Comparison of ENCODE assay signal across 8 mouse cellular contexts in the genomic region with DNA sequence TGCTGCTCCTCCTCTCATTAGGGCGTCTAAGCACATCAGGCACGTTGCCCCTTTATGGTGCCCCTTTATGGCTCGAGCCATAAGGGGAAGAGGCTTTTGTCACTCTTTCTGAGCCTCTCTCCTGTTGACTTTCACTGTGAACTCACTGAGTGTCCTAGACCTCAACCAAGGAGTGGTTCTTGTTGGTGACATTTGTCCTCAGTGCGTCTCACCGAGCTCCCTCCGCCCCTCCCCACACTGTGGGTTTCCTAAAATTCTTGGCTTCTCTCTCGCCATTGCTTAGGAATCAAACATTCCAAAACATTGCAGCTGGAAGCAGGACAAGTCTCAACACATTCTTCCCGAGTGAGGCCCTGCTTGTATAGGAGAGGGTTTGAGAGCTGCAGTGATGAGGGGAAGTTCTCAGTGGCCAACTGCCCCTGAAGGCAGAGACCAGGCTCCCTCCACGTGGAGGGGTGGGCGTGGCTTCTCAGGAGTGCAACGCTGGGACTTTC. TPM values are rescaled to one million over a fixed set of nuclear protein-coding genes. Genes with fewer than 3 reads are reported as not detected.
DNase-seq lines count a peak whose midpoint lies in the region; ATAC-seq lines count a peak whose summit lies in the region.

No protein-coding gene starts in this region.

- H3K9ac ChIP-seq in hindbrain, embryonic 12.5 days: no peak overlapping the region

- H3K27ac ChIP-seq in hindbrain, embryonic 12.5 days: no peak overlapping the region
- H3K27ac ChIP-seq in hindbrain, embryonic 10.5 days: no peak overlapping the region
- 0 out of 2 replicates have a peak overlapping the region, but pooled peaks have one; percentile 4 for H3K27ac ChIP-seq in brown adipose tissue, adult 24 weeks (replicated peaks; ENCODE audit: low read depth, low read length)

- peaks cover 3% of the 10 kb centered on the region; the same call in 1 of the 2 replicates for H3K36me3 ChIP-seq in hindbrain, embryonic 12.5 days
- H3K36me3 ChIP-seq in hindbrain, embryonic 10.5 days: peaks cover 7% of the 10 kb centered on the region; the same call in 1 of the 2 replicates

- no peak overlapping the region for H3K4me3 ChIP-seq in hindbrain, embryonic 12.5 days
- no peak overlapping the region for H3K4me3 ChIP-seq in hindbrain, embryonic 10.5 days
- no peak overlapping the region for H3K4me3 ChIP-seq in brown adipose tissue, adult 24 weeks (ENCODE audit: insufficient read depth, low read depth, low read length)

- ATAC-seq in hindbrain, embryonic 12.5 days (ENCODE audit: low FRiP score): 0 out of 2 replicates have a peak, but pooled peaks have one; percentile 26

- no peaks in the 10 kb centered on the region for H3K27me3 ChIP-seq in hindbrain, embryonic 12.5 days
- no peaks in the 10 kb centered on the region for H3K27me3 ChIP-seq in hindbrain, embryonic 10.5 days (ENCODE audit: insufficient read depth, poor library complexity, severe bottlenecking)

- 44% methylated on average over 11 of the region's 11 CpGs for WGBS in hindbrain, embryonic 12.5 days
- WGBS in hindbrain, embryonic 10.5 days: 45% methylated on average over 11 of the region's 11 CpGs

- DNase-seq in hindbrain, embryonic 10.5 days (ENCODE audit: low spot score): no peak
- DNase-seq in heart, postnatal 14 days: peak; percentile 22 to 53
- DNase-seq in lung, postnatal 10 days: peak; percentile 79
- DNase-seq in left cerebral cortex, adult 18-20 months (ENCODE audit: low spot score in 2 of 2): no peak
- DNase-seq in adrenal gland, adult 18-20 months (ENCODE audit: low spot score in 2 of 2): no peak
- DNase-seq in adrenal gland, postnatal 14 days: no peak

- H3K4me2 ChIP-seq in hindbrain, embryonic 12.5 days (replicated peaks): no peak overlapping the region

- H3K9me3 ChIP-seq in hindbrain, embryonic 12.5 days (replicated peaks): peaks cover 6% of the 10 kb centered on the region; the same call in 1 of the 2 replicates
- peaks cover 6% of the 10 kb centered on the region; the same call in 1 of the 2 replicates for H3K9me3 ChIP-seq in hindbrain, embryonic 10.5 days

- H3K4me1 ChIP-seq in hindbrain, embryonic 12.5 days: peaks cover 24% of the 10 kb centered on the region
- peaks cover 50% of the 10 kb centered on the region for H3K4me1 ChIP-seq in hindbrain, embryonic 10.5 days (replicated peaks)
- peaks cover 12% of the 10 kb centered on the region for H3K4me1 ChIP-seq in brown adipose tissue, adult 24 weeks (ENCODE audit: control insufficient read depth, insufficient read depth, insufficient read length, low read length)

- intact Hi-C loops in heart, postnatal 14 days (cut with DNase I): no loop called here

RNA-seq across cellular contexts. Expression of a gene that starts 46.0 kb away (rescaled TPM):
- polyA plus RNA-seq in hindbrain, embryonic 12.5 days (2016; fragmentation: Nextera tagmentation; extraction: Ambion mirVana): 18.4 and 18.5 TPM in 2 replicates
- 11.2 and 12.7 TPM in 2 replicates for polyA plus RNA-seq in hindbrain, embryonic 10.5 days (2016; fragmentation: Nextera tagmentation; extraction: Ambion mirVana)
- polyA plus RNA-seq in brown adipose tissue, adult 24 weeks (2012; ENCODE audit: insufficient read depth, insufficient read length, missing spikeins): 17.2 and 22.9 TPM in 2 replicates
- total RNA-seq in heart, postnatal 14 days (2021): 10 to 100 TPM; 17.1 to 18.6 TPM
- total RNA-seq in left cerebral cortex, adult 18-20 months (2021): 10 to 100 TPM; 50.2 to 60.1 TPM
- 10 to 100 TPM; 25.4 to 26.8 TPM for total RNA-seq in adrenal gland, adult 18-20 months (2021)
- total RNA-seq in adrenal gland, postnatal 14 days (2021): 26.0 and 27.3 TPM in 2 replicates

Comparison
In these comparisons a context has a peak if more than half of its experiments do, and no peak if none do; other contexts are left out.
1. DNase-seq: peak in heart, postnatal 14 days (2 of 2) and lung, postnatal 10 days (single experiment); none in hindbrain, embryonic 10.5 days (single experiment), left cerebral cortex, adult 18-20 months (0 of 2), adrenal gland, adult 18-20 months (0 of 2) and adrenal gland, postnatal 14 days (single experiment).